Mouse (Mus musculus) heart, adult 2 months (tissue): ENCODE results near the gene Smad1.

Experiments used
- CTCF ChIP-seq: fragments of 200-600 bp; IDR thresholded peaks from 2 replicates; pipeline ENCODE4 v1.8.1; 2022; ENCODE audit warnings: antibody characterized with exemption, mild to moderate bottlenecking, moderate library complexity
- POLR2A ChIP-seq: fragments of 200-500 bp; IDR thresholded peaks from 2 replicates; pipeline ENCODE4 v1.6.1; 2011; ENCODE audit warnings: mild to moderate bottlenecking, low read depth, low read length, control low read depth; ENCODE audit not compliant: insufficient read depth

DNA sequence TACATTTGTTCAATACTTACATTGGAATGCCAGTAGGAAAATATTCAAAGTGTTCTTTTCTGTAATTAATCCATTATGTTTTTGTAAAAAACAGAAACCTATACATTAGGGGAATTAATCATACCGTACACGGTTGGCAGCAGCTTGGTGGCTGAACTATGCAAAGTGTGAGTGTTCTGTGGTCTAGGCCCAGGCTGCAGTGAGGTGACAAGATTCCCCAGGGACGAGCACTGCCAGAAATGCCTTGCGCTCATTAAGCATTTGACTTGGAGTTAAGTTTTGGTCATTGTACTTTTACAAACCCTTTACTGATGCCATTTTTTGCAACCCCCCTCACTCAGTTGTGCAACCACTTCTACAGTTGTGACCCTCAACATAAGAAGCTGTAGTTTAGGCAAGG is 70.1 kb downstream of the Smad1 start:
- TF ChIP-seq CTCF (no peak), POLR2A (no peak)
